Mouse (Mus musculus): ENCODE data around the gene Pbp2. TPM values are rescaled to one million over a fixed set of nuclear protein-coding genes. Genes with fewer than 3 reads are reported as not detected.

The Pbp2 gene
- total RNA-seq, 1 experiment from 2014 or later, result not detected

Other genes starting within 250 kb of the Pbp2 start
- 0.33 and 0.71 TPM in 2 replicates for gene Gprc5a, start 244.8 kb downstream of the Pbp2 start, total RNA-seq (2021)
- not detected in 2 replicates for gene Gprc5d, start 192.1 kb downstream of the Pbp2 start, total RNA-seq (2021)
- 18.1 and 32.1 TPM in 2 replicates for gene Fam234b, start 112.4 kb downstream of the Pbp2 start, total RNA-seq (2021)
- 16.4 and 23.9 TPM in 2 replicates for gene Hebp1, start 112.4 kb downstream of the Pbp2 start, total RNA-seq (2021)
- not detected in 2 replicates for gene Gsg1, start 56.1 kb downstream of the Pbp2 start, total RNA-seq (2021)
- gene Emp1, start 52.1 kb upstream of the Pbp2 start, total RNA-seq (2021), result 29.8 and 31.3 TPM in 2 replicates